Mouse (Mus musculus) induced T-regulatory cell, adult 2 months (primary cell): ENCODE measurements at regions not wholly inside any gene's neighbourhood (a gene's known extent, or its start where the extent isn't known, plus 50 kb on each side); places are given as distances from the start of the nearest gene placed in this dataset.

Experiments
- DNase-seq: peaks from one replicate; pipeline ENCODE4 v3.0.0-alpha.2; 2012; ENCODE audit warnings: low read depth

- no peak for DNase-seq
These were observed 76.7 kb upstream of the Frmd4a start for GRCm38 (mm10) chr2:3940786-3941185.

GRCm38 (mm10) chr2:3941496-3941895 is 76.0 kb upstream of the Frmd4a start:
- DNase-seq, result no peak

- DNase-seq, result no peak
These were observed 70.1 kb upstream of the Frmd4a start for GRCm38 (mm10) chr2:3947432-3947831.

GRCm38 (mm10) chr2:3948331-3948730 is 69.2 kb upstream of the Frmd4a start:
- DNase-seq, result no peak

- DNase-seq, result no peak
These were observed 60.0 kb upstream of the Frmd4a start for GRCm38 (mm10) chr2:3957491-3957890.

- no peak for DNase-seq
These were observed 59.4 kb upstream of the Frmd4a start for GRCm38 (mm10) chr2:3958065-3958641.

- no peak for DNase-seq
These were observed 58.8 kb upstream of the Frmd4a start for GRCm38 (mm10) chr2:3958711-3959110.

- no peak for DNase-seq
These were observed 58.3 kb upstream of the Frmd4a start for GRCm38 (mm10) chr2:3959181-3959580.

GRCm38 (mm10) chr2:3960213-3960612 is 57.3 kb upstream of the Frmd4a start:
- DNase-seq, result no peak

- peak; percentile 66 for DNase-seq
These were observed 53.2 kb upstream of the Frmd4a start for GRCm38 (mm10) chr2:3964351-3964750.
